Mouse (Mus musculus) right cerebral cortex, adult 2 months (tissue): ENCODE measurements around the gene Ahctf1.
"Not testable (repeated sequence)": the region's sequence is repeated elsewhere in the genome, so short reads cannot be mapped to it uniquely, and the experiment has no call there.

Experiments used
- DNase-seq, 2 experiments: peaks; one replicate each; pipeline ENCODE4 v3.0.0; 2021 to 2022; ENCODE audit warnings: low spot score in 2 of 2

Gene Ahctf1

DNA sequence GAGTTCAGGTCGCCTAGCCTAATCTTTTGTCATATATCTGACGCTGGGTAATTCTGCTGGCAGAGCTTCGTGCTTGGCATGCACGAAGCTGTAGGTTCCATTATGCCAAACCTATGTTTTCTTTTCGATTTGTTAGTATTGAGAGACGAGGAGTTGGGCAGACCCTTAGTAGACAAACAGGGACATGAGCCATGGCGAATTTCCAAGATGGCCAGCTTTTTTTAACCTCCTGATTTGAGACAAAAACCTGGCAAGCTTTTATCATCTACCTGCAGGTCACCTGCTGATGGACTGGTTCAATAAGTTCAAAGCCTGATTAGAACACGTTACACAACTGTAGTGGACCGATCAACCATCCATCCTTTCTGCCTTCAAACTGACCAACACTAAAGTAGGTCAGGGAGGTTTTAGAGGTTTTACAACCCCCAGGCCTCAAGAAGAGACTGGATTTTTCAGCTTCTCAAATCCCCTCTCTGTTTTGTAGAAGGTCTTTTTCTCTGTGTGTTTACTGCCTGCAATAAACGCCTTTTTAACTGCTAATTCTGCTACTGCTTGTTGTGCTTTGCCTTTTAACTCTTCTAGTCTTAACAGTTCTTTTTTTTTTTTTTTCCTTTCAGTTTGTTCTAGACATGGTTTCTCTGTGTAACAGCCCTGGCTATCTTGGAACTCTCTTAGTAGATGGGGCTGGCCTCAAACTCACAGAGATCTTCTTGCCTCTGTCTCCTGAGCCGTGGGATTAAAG, 831 bp upstream of the Ahctf1 start:
- DNase-seq, result no peak

DNA sequence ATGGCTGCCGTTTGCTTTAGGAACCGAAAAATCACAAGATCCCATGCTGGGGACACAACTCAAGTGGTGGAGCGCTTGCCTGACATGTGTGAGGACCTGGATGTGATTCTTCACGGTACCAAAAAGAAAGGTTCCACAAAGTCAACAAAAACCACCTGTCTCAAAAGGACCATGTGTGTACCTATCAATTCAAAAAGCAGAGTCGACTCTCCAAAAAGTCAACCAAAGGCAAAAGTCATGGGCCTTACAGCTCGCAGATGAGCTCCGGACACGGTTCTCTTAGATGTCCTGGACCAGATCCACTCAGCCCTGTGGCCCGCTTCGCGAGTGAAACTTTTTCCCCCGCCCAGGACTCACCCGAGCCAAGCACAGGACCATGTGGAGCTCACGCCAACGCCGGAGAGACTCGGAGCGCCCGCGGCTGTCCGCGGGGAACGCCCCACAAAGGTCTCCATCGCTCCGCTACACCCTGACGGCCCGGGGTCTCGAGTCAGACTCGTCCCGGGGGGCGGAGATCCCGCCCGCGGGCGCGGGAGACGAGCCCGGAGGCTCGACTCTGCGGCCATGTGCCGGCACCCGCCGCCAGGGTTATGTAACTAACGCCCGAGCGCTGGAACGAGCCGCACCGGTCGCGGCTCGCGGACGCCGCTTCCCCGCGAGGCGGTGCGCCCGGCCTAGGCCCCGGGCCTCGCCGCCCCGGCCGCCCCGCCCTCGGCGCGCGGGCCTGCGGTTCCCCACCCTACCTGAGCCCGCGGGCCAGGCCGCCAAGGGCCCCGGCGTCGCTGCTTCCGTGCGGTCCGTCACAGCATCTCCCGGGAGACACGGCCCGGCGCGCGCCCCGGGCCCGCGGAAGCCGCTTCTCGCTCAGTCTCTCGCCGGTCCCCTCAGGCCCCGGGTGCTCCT, 619 bp downstream of the Ahctf1 start, which contains the start of gene Gm10518:
Gene Gm10518, plus strand, starts transcription at position 767 of the 903 bp plus-strand sequence.
- DNase-seq, result peak; percentile 32 to 60

- no peak for DNase-seq
Observed at GRCm38 (mm10) chr1:179798794-179799193, 4.7 kb downstream of the Ahctf1 start.

DNA sequence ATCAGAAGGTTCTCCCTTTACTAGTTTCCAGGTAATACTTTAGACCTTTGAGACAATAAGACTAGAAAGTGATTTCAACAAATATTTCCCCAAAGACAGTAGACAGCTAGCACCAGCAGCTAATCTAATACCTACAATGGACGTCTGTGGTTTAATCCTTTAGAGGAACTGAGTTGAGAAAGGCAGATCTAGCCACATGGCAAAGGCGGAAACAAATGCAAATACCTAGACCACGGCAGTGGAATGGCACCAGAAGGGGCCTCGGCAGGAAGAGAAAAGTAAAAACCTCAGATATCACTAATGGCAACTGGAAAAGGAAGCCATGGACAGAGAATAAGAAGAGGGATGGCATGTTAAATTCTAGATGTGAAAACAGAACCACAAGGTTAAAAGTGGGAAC, 16.2 kb downstream of the Ahctf1 start:
- no peak for DNase-seq

DNA sequence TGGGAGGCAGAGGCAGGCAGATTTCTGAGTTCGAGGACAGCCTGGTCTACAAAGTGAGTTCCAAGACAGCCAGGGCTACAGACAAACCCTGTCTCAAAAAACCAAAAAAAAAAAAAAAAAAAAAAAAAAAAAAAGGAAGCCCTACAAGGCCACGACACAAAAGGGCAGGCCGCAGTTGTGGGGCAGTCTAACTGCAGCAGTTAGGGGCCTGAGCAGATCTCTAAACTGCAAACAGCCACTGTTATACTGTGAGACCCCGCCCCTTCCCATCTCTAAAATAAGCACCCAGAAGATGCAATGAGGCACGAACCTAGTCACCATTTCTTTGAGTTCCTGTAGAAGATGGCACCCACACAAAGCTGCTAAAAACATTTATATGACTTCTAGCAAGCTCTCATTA, 18.0 kb downstream of the Ahctf1 start:
- no peak for DNase-seq

DNA sequence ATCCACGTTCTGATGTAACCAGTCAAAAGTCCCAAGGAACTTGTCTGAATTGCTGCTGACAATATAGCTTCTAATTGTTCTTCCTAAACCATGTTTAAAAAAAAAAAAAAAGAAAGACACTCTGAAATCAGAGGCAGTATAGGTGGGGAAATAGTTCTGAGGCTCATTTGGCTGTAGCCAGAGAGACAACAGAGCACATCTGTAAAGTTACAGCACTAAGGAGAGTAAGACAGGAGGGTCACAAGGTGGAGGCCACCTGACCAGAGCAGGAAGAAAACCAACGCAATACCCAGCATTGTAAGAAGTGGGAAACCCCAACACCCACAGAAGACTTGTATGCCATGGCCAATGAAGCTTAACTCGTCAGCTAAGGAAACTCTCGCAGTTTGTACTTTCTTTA, 19.4 kb downstream of the Ahctf1 start:
- DNase-seq, result no peak

GRCm38 (mm10) chr1:179776831-179777230, 26.6 kb downstream of the Ahctf1 start:
- DNase-seq, result no peak

GRCm38 (mm10) chr1:179760553-179760952, 42.9 kb downstream of the Ahctf1 start:
- no peak for DNase-seq

DNA sequence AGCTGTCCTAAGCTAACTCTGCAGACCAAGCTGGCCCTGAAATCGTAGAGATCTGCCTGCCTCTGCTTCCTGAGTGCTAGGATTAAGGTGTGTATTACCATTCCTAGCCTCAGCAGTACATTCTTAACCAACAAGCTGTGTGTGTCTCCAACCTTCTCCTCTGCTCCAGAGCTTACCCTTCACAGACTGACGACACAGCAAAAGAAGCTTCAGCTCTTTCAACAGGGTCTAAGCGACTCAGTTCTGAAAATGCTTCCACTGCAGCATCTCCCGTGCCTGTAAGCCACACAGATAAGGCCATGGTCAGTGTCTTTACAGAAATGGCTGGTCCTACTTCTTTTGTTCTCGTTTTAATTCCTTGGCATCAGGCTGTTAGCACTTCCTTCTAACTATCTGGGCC, 43.4 kb downstream of the Ahctf1 start:
- DNase-seq, result no peak

DNA sequence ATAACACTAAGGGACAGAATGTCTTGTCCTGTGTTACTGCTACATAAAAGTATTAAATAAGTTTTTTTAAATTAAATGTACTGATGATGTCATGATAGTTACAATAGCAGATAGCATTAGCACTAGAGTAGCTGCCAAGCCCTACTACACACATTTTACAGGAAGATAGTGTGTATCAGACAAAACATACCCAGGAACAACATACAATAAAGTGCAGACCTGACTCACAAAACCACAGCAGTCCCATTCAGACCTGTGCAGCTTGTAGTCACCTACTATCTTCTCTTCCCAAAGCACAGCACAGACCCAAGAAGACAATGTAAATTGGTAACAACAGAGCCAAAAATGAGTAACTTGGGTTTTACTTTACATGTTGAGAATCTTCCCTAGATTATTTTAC, 47.0 kb downstream of the Ahctf1 start:
- DNase-seq, result no peak

DNA sequence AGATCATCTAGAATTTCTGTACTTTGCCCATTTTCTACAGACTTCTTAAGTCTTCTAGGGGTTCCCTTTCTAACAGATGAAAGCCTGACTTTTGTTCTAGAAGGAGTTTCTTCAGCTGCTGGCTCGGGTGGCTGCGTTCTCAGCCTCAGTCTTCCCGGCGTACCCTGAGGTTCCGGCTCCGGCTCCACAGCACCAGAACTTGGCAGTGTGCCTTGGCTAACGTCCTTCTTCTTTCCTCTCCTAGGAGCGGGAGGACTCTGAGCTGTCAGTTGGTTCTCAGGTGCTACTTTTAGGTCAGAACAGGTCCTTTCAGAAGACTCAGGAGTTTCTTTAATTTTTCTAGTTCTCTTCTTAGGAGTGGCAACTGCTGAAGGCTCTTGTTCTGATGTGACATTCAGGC, 50.5 kb downstream of the Ahctf1 start:
- no peak for DNase-seq

GRCm38 (mm10) chr1:179752276-179752675, 51.2 kb downstream of the Ahctf1 start:
- DNase-seq, result no peak

DNA sequence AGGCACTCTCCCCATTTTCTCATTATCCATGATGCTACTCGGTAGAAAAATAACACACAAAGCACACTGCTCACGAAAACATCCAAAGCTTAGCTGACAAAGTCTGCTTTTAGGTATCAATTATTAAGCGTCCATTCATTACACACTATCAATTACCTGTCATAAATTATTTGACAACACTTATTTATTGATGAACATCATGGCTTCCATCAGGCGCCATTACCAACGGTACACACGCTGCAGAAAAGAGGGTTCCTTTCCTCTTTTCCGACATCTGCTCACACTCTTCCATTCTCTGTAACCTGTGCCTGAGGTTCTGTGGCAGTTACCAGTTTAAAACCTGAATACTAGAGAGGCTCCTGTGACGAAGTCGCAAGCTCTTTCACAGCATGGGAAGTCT, 58.3 kb downstream of the Ahctf1 start, which contains the start of gene Kif28:
Gene Kif28, minus strand, starts transcription at position 101 of the 400 bp plus-strand sequence.
- no peak for DNase-seq

DNA sequence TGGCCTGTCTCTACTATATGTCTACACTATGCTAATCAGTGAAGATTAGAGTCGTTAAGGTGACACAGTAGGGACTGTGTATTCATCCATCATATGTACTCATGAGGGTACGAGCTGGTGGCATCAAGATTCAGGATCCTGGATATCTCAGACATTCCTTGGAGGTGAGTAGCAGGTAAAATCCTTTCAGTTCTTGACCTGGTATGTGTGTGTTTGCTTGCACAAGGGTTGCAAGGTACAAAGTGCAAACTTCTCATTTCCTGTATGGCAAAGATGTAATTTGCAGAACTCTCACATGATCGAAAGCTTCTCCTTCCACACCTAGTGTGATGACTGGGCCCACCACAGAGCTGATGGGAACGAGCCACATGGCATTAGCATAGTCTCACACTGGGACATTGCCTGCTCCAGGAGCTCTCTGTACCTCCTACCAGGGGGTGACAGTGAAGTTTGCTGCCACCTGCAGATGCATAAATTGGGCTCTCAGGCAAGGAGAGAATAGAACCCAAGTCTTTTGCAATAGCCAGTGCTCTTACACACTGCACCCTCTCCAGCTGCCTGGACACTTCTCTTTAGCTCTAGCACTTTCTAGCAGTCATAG, 59.8 kb downstream of the Ahctf1 start:
- DNase-seq, result no peak

DNA sequence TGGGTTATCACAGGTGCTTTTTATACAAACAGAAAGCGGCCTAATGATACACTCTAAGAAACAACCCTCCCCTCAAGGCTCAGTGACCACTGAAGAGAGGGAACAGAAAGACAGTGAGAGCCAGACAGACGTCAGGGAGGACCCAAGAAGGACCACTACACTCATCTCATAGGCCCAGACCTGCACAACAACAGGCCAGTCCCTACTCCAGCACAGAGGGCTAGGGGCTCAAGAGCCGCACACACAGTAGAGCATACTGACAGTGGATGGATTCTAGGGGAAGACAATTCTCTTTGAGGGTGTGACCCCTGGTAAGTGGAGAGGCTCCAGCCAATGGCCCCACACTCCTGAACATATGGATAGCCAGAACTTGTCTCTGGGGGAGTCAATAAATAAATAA, 67.0 kb downstream of the Ahctf1 start:
- DNase-seq, result no peak

- DNase-seq, result peak; percentile 55 to 71
Observed at GRCm38 (mm10) chr1:179734500-179735474, 68.7 kb downstream of the Ahctf1 start.

DNA sequence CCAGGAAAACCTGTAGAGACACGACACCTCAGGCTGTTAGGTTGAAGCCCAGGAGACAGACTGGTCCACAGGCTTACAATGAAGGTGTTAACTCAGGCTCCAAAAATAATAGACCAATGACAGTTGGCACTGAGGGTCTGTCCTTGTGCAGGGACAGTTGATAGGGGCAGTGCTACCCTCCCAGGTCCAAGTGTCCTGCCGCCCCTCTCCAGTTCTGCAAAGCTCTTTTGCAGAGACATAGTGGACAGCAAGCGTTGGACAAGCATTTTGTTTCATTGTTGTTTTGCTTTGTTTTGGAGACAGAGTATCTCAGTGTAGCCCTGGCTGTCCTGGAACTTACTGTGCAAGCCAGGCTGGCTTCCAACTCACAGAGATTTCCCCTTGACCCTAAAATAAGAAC, 72.1 kb downstream of the Ahctf1 start:
- DNase-seq, result no peak

GRCm38 (mm10) chr1:179728661-179729060, 74.8 kb downstream of the Ahctf1 start:
- no peak for DNase-seq

DNA sequence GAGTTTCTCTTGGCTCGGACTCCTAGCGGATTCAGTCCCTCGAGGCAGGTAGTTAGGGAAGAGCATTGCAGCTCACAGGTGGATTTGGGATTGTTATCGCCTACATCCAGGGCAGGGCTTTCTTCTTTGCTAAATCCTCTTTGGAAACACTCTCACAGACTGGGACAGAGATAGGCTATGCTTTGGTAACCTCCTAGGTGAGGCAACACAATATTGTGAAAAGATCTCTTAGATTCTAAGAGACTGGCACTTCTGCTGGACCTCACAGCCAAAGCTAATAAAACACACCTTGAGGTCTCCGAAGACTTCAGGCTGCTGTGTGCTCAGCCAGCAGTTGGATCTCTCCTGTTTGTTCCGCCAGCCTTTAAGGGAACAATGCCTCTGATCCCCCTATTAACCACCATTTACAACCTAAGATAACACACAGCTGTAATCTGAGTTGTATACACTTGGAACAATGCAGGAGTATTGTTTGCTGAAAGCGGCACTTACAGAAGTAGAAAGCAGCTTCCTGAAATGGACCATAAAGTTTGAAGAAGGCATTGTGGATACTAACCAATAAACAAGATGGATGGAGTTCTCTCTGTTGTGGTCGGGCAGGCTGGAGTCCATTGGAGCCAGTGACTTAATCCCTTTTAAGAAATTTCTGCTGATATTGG, 80.5 kb downstream of the Ahctf1 start:
- DNase-seq, result no peak

- no peak for DNase-seq
Observed at GRCm38 (mm10) chr1:179715786-179716185, 87.7 kb downstream of the Ahctf1 start.

GRCm38 (mm10) chr1:179715289-179715688, 88.2 kb downstream of the Ahctf1 start:
- not testable (repeated sequence) for DNase-seq
